Mouse (Mus musculus): ENCODE measurements around the gene Cep104. TPM values are rescaled to one million over a fixed set of nuclear protein-coding genes. Genes with fewer than 3 reads are reported as not detected.
A peak's percentile ranks its signal among the peaks of the same experiment; 100 is the strongest.

The Cep104 gene
- total RNA-seq (2014; rRNA removed) (3.0 and 5.8 TPM in 2 replicates), polyA plus RNA-seq (2012; rRNA removed) (2.8 and 3.9 TPM in 2 replicates)

DNA sequence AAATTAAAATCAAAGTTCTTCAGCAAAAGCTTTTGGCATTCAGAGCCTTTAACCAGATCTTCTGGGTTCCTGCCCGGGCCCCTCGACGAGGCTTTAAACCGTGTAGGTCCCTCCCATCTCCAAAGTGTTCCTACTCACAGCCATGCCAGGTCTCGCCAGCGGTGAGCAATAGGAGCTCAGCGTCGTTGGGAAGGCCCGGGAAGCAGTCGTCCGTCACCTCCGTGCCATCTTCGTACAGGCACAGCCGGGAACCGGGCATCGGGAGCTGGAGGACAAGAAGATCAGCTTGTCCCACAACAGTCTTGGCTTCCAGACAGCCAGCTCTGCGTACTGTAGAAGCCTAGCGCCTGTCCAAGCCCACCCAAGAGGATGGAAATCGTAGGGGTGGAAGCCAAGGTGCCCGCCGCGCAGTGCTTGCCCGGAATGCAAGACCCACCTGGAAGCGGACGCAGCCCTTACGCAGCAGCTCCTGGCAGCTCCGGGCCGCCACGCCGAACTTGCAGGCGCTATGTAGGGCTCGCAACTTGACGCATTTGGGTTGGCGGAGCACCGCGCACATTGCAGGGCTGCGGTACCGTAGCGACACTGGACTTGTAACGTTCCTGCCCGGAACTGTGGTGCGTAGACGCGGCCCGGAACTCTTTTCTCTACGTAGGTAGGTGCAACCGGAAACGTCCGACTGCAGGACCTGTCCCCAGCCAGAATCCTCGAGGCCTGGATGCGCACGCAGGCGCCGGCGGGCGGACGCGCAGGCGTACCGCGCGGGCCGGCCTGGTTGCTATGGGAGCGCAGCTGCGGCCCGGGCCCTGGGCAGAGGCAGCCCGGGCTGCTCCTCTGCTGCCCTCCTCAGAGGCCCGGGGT, at the start of gene Cep104, which contains the start of gene Dffb:
Gene Cep104 (plus strand): TSS at position 764 of the 861 bp plus-strand sequence.
Gene Dffb (minus strand): TSS at position 696 of the 861 bp plus-strand sequence.
- TF ChIP-seq POLR2A (IDR thresholded peaks at IDR 0.05; ENCODE audit: extremely low read depth, insufficient read depth, low read length) (peak; percentile 48; the same call in 1 of the 2 replicates), CTCF (IDR thresholded peaks at IDR 0.05; ENCODE audit: low read depth, low read length) (no peak)
- Histone ChIP-seq H3K9ac (ENCODE audit: low read depth, low read length) (peak within 1 kb of the TSS; percentile 86), H3K36me3 (ENCODE audit: control insufficient read depth, insufficient read depth, low read length) (peaks cover 3% of the 10 kb centered on the region; the same call in 1 of the 2 replicates), H3K79me2 (ENCODE audit: control insufficient read depth, insufficient read depth, low read length) (peaks cover 3% of the 10 kb centered on the region; the same call in 1 of the 2 replicates), H3K27ac (replicated peaks; ENCODE audit: insufficient read depth, low read depth, low read length) (peak within 1 kb of the TSS; percentile 43), H3K4me3 (ENCODE audit: insufficient read depth, low read depth, low read length) (peak within 1 kb of the TSS; percentile 76), H3K4me1 (ENCODE audit: control insufficient read depth, insufficient read depth, low read length) (peaks cover 5% of the 10 kb centered on the region), H3K27me3 (ENCODE audit: control insufficient read depth, insufficient read depth, low read length) (no peaks in the 10 kb centered on the region)
- under 1% methylated on average over 68 of the region's 68 CpGs for WGBS
- peak; percentile 86 for DNase-seq (ENCODE audit: extremely low read depth, low read depth, low spot score)

DNA sequence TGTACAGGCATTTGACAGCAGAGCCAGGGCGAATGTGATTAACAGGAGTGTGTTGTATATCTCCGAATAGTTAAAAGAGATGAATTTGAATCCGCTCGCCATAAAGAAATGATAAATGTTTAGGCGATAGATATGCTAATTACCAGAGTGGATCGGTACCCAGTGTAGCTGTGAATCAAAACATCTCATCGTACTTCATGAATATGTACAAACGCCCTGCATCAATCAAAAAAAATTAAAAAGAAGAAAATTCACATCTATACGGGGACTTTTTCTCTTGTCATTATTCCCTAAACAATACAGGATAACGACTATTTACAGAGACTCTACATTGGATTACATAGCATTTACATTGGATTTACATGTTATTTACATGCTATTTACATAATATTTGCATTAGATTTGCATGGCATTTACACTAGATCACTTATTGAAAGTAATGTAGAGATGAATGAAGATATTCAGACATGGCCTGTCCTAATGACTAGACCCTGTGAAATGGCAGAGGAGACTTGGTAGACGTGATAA, 46.2 kb upstream of the Cep104 start:
- no peak for TF ChIP-seq POLR2A (IDR thresholded peaks at IDR 0.05; ENCODE audit: extremely low read depth, insufficient read depth, low read length)
- no peak for TF ChIP-seq CTCF (IDR thresholded peaks at IDR 0.05; ENCODE audit: low read depth, low read length)
- Histone ChIP-seq H3K79me2 (ENCODE audit: control insufficient read depth, insufficient read depth, low read length) (no peaks in the 10 kb centered on the region), H3K27ac (replicated peaks; ENCODE audit: insufficient read depth, low read depth, low read length) (no peak overlapping the region), H3K4me3 (ENCODE audit: insufficient read depth, low read depth, low read length) (no peak overlapping the region), H3K4me1 (ENCODE audit: control insufficient read depth, insufficient read depth, low read length) (no peaks in the 10 kb centered on the region), H3K36me3 (ENCODE audit: control insufficient read depth, insufficient read depth, low read length) (no peaks in the 10 kb centered on the region), H3K27me3 (ENCODE audit: control insufficient read depth, insufficient read depth, low read length) (no peaks in the 10 kb centered on the region), H3K9ac (ENCODE audit: low read depth, low read length) (no peak overlapping the region)
- no peak for DNase-seq (ENCODE audit: extremely low read depth, low read depth, low spot score)
- WGBS: 80% methylated on average over 11 of the region's 11 CpGs

DNA sequence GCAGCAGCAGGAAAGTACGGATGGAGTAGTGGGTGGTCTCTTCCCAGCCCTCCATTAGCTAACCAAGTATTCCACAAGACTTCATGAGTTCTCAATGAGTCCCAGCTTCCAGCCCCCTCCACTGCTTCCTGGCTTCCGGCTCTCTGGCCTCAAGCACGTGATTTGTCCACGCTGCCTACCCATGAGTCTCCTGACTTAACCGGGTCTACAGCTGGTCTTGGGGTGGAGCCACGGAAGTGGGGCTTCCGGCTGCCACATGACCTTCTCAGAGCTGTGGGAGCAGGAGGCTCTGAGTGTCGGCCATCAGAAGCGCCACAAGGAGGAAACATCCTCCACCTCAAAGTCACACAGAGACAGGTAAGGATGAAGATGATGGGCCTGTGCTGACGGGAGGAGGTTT, 45.6 kb upstream of the Cep104 start:
- H3K9ac ChIP-seq (ENCODE audit: low read depth, low read length): no peak overlapping the region
- H3K4me1 ChIP-seq (ENCODE audit: control insufficient read depth, insufficient read depth, low read length): no peaks in the 10 kb centered on the region
- H3K27ac ChIP-seq (replicated peaks; ENCODE audit: insufficient read depth, low read depth, low read length): no peak overlapping the region
- H3K4me3 ChIP-seq (ENCODE audit: insufficient read depth, low read depth, low read length): no peak overlapping the region
- H3K27me3 ChIP-seq (ENCODE audit: control insufficient read depth, insufficient read depth, low read length): no peaks in the 10 kb centered on the region
- no peaks in the 10 kb centered on the region for H3K79me2 ChIP-seq (ENCODE audit: control insufficient read depth, insufficient read depth, low read length)
- DNase-seq (ENCODE audit: extremely low read depth, low read depth, low spot score): no peak
- TF ChIP-seq CTCF (IDR thresholded peaks at IDR 0.05; ENCODE audit: low read depth, low read length): no peak
- WGBS: 67% methylated on average over 10 of the region's 10 CpGs
- H3K36me3 ChIP-seq (ENCODE audit: control insufficient read depth, insufficient read depth, low read length): no peaks in the 10 kb centered on the region

DNA sequence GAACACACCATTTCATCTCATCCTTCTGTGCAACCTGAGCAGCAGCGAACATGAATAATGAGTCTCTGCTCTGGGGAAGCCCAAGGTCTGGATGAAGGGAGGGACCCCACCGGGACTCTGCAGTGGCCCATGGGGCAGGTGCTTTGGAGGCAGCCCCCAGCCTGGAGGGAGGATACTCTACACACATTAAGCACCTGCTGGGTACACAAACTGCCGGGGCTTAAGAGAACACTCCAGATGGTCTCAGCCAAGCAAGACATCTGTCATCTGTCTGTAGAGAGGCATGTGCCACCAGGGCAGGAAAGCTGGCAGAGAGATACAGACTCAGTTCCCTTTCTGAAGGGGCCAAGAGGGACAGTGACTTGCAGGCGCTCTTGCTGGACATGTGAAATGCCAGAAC, 45.1 kb upstream of the Cep104 start:
- 72% methylated on average over 4 of the region's 4 CpGs for WGBS
- no peaks in the 10 kb centered on the region for H3K27me3 ChIP-seq (ENCODE audit: control insufficient read depth, insufficient read depth, low read length)

DNA sequence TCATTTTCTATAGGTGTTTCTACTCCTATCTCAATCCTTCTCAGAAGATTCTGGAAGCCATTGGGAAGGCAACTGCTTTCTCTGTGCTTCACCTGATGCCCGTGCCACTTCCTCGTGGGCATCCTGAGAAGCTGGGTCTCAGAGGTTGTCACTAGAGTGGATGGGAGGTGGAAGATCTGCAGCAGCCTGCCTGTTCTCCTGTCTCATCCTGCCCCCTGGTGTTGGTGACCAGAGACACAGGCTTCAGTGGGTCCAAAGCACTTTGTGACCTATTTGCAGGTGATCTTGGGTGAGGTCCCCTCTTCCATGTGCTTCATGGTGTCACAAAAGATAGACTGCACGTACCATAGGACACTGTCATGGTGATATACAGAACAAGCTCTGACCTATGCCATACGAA, 31.8 kb upstream of the Cep104 start:
- TF ChIP-seq POLR2A (IDR thresholded peaks at IDR 0.05; ENCODE audit: extremely low read depth, insufficient read depth, low read length) (no peak), CTCF (IDR thresholded peaks at IDR 0.05; ENCODE audit: low read depth, low read length) (peak; percentile 66)
- WGBS: 47% methylated on average over 4 of the region's 4 CpGs
- no peaks in the 10 kb centered on the region for H3K79me2 ChIP-seq (ENCODE audit: control insufficient read depth, insufficient read depth, low read length)
- no peaks in the 10 kb centered on the region for H3K4me1 ChIP-seq (ENCODE audit: control insufficient read depth, insufficient read depth, low read length)
- no peak overlapping the region for H3K9ac ChIP-seq (ENCODE audit: low read depth, low read length)
- H3K27ac ChIP-seq (replicated peaks; ENCODE audit: insufficient read depth, low read depth, low read length): no peak overlapping the region
- DNase-seq (ENCODE audit: extremely low read depth, low read depth, low spot score): no peak
- H3K36me3 ChIP-seq (ENCODE audit: control insufficient read depth, insufficient read depth, low read length): no peaks in the 10 kb centered on the region
- H3K4me3 ChIP-seq (ENCODE audit: insufficient read depth, low read depth, low read length): no peak overlapping the region
- no peaks in the 10 kb centered on the region; the same call in 1 of the 2 replicates for H3K27me3 ChIP-seq (ENCODE audit: control insufficient read depth, insufficient read depth, low read length)

More for the DNA sequence above, 45.1 kb upstream of the Cep104 start:
- no peak overlapping the region for H3K4me3 ChIP-seq (ENCODE audit: insufficient read depth, low read depth, low read length)
- H3K9ac ChIP-seq (ENCODE audit: low read depth, low read length): no peak overlapping the region
- DNase-seq (ENCODE audit: extremely low read depth, low read depth, low spot score): no peak
- no peaks in the 10 kb centered on the region for H3K79me2 ChIP-seq (ENCODE audit: control insufficient read depth, insufficient read depth, low read length)
- TF ChIP-seq CTCF (IDR thresholded peaks at IDR 0.05; ENCODE audit: low read depth, low read length) (no peak), POLR2A (IDR thresholded peaks at IDR 0.05; ENCODE audit: extremely low read depth, insufficient read depth, low read length) (no peak)
- H3K36me3 ChIP-seq (ENCODE audit: control insufficient read depth, insufficient read depth, low read length): no peaks in the 10 kb centered on the region
- no peak overlapping the region for H3K27ac ChIP-seq (replicated peaks; ENCODE audit: insufficient read depth, low read depth, low read length)
- H3K4me1 ChIP-seq (ENCODE audit: control insufficient read depth, insufficient read depth, low read length): no peaks in the 10 kb centered on the region

Data from liver, adult 2 months (tissue).